Mouse (Mus musculus) CD4-positive, CD25-positive, alpha-beta regulatory T cell (primary cell): ENCODE results near the gene Tmem204. TPM values are rescaled to one million over a fixed set of nuclear protein-coding genes. Genes with fewer than 3 reads are reported as not detected.

Source experiments
- polyA plus RNA-seq: library from polyadenylated mRNA; unstranded; fragments of 100-300 nt; shearing (Covaris generic); gene quantifications from one replicate; pipeline ENCODE4 v1.2.1, GENCODE M21; 2017

Gene Tmem204
- polyA plus RNA-seq: 0.79 TPM

DNA sequence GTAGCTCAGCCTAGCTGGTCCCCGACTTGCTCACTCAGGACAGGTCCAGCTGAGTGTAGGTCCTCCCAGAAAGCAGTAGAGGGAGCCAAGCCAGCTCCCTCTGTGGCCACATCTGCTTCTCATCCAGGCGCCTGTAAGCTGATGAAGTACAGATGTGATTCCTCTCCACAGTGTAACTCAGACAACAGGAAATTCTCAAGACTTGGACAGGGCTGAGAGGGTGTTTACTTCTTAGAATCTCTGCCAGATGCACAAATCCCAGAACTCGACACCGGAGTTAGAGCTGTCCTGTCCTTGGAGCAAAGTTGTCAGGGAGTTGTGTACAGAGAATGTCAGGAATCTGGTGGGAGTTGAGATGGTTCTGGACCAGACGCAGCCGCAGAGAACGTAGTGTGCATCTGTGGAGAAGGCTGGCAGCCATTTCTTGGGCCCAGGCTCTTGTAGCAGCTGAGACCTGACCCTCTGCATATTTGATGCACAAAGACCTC is at the start of gene Tmem204:
Tmem204 (minus strand) TSS at position 148 of the 488 bp plus-strand sequence.

DNA sequence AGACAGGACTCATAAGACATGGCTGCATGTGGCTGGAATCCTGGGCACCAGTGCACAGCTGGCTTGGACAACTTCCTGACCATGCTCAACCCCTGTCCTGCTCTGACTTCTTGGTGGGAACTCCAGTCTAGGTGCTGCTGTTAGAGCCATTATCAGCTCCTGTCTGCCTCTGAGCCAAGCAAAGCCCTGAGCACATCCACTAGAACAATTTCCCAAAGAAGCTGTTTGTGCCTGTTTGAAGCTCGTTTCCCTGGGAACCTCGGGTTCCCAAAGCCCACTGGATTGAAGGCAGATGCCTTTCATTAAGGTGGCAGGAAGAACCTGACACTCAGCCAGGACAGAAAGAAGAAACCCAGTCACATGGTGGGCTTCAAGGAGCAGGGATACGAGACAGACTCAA is 37.0 kb upstream of the Tmem204 start, which contains the start of gene Ptx4:
Ptx4 (plus strand) TSS at position 355 of the 400 bp plus-strand sequence.

DNA sequence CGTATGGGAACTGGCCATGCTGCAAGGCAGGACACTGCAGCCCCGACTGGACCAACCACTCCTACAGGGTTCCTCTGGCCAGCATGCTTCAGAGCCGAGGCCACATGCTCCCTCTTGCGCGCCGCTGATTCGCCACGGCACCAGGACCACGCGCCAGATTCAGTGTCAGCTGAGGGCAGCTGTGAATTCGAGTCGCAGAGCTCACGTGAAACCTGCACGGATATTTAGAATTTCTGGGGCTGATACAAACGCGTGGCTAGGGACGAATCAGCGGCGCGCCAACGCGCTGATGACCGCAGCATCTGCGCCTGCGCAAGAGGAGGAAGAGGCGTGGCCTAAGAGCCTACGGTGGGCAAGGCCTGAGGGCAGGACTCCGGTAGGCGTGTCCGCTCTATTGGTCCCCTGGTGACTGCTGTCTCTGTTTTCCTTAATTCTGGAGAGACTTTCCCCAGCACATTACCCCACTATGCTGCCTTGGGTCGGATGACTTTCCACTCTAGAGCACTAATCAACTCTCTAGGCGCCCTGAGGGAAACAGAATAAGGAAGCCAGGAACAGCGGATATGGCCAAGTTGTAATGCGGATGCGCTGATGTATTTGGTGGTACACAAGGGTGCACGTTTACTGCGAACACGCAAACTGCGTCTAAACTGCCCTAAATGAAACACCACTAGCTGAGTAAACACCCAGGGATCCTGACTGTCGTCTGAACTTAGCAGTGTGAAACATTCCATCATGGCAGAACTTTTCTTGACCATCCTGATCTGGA is 32.5 kb upstream of the Tmem204 start, which contains the start of gene Telo2:
Telo2 (minus strand) TSS at position 304 of the 769 bp plus-strand sequence.

DNA sequence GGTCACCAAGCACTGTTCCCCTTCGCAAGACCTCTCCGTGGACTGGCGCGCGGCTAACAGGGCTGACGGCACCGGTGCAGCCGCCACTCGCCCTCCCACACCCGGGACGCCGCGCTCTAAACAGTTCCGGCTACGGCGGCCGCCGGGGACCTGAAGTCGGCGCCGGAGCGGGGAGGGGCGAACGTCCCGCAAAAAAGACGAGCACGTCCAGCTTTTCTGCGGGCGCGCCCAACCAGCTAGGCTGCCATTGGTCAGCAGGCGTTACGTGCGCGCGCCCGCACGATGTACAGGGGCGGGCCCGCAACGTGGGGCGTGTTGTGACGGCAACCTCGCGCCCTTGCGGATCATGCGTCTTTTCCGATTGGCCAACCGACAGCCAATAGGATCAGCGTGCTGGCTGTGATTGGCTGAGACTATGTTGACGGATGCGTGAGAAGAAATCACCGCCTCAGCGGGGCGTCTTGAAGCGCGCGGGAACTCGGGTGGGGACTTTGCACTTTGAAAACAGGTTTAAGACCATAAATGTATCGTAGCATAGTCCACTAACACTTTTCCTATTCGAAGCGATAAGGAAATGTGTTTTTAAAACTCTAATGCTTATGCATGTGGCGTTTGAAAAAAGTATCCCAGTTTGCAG is 67.6 kb downstream of the Tmem204 start, which contains the start of the genes Cramp1l and Ift140:
Cramp1l (minus strand) TSS at position 134 of the 637 bp plus-strand sequence.
Ift140 (plus strand) TSS at position 431 of the 637 bp plus-strand sequence.

Other genes starting within 250 kb of the Tmem204 start
- gene Hagh, start 243.4 kb downstream of the Tmem204 start, polyA plus RNA-seq: 36.3 TPM
- gene Fahd1, start 233.2 kb downstream of the Tmem204 start, polyA plus RNA-seq: 2.7 TPM
- gene Igfals, start 217.6 kb downstream of the Tmem204 start, polyA plus RNA-seq: not detected
- gene Nubp2, start 197.2 kb downstream of the Tmem204 start, polyA plus RNA-seq: 106 TPM
- gene Spsb3, start 196.9 kb downstream of the Tmem204 start, polyA plus RNA-seq: 64.5 TPM
- 46.2 TPM for gene Eme2, start 188.5 kb downstream of the Tmem204 start, polyA plus RNA-seq
- 95.9 TPM for gene Mrps34, start 188.5 kb downstream of the Tmem204 start, polyA plus RNA-seq
- gene Nme3, start 187.1 kb downstream of the Tmem204 start, polyA plus RNA-seq: 56.5 TPM
- gene Mapk8ip3, start 146.6 kb downstream of the Tmem204 start, polyA plus RNA-seq: 52.6 TPM
- 28.5 TPM for gene Jpt2, start 122.9 kb downstream of the Tmem204 start, polyA plus RNA-seq
- gene Cramp1l, start 67.8 kb downstream of the Tmem204 start, polyA plus RNA-seq: 7.4 TPM
- 19.5 TPM for gene Ift140, start 67.5 kb downstream of the Tmem204 start, polyA plus RNA-seq
- 34.5 TPM for gene Telo2, start 32.4 kb upstream of the Tmem204 start, polyA plus RNA-seq
- gene Ptx4, start 37.2 kb upstream of the Tmem204 start, polyA plus RNA-seq: 0.22 TPM
- gene Clcn7, start 49.8 kb upstream of the Tmem204 start, polyA plus RNA-seq: 37.3 TPM
- not detected for gene Ccdc154, start 78.9 kb upstream of the Tmem204 start, polyA plus RNA-seq
- not detected for gene Gm38655, start 91.9 kb upstream of the Tmem204 start, polyA plus RNA-seq
- gene BC003965, start 101.0 kb upstream of the Tmem204 start, polyA plus RNA-seq: 30.2 TPM
- 34.6 TPM for gene Unkl, start 104.8 kb upstream of the Tmem204 start, polyA plus RNA-seq
- gene Gnptg, start 156.5 kb upstream of the Tmem204 start, polyA plus RNA-seq: 77.5 TPM
- gene Tsr3, start 156.6 kb upstream of the Tmem204 start, polyA plus RNA-seq: 53.0 TPM
- 19.3 TPM for gene Baiap3, start 172.8 kb upstream of the Tmem204 start, polyA plus RNA-seq
- 539 TPM for gene Ube2i, start 191.0 kb upstream of the Tmem204 start, polyA plus RNA-seq
- gene Prss34, start 214.8 kb upstream of the Tmem204 start, polyA plus RNA-seq: 0.19 TPM
- gene Prss28, start 225.1 kb upstream of the Tmem204 start, polyA plus RNA-seq: not detected
- gene Prss29, start 235.1 kb upstream of the Tmem204 start, polyA plus RNA-seq: not detected